Mouse (Mus musculus): Measurements from ENCODE around the gene Taar1. TPM values are rescaled to one million over a fixed set of nuclear protein-coding genes. Genes with fewer than 3 reads are reported as not detected.

The Taar1 gene
- polyA plus RNA-seq (2011; ENCODE audit: insufficient read length, low read depth, missing spikeins), result not detected in 2 replicates

DNA sequence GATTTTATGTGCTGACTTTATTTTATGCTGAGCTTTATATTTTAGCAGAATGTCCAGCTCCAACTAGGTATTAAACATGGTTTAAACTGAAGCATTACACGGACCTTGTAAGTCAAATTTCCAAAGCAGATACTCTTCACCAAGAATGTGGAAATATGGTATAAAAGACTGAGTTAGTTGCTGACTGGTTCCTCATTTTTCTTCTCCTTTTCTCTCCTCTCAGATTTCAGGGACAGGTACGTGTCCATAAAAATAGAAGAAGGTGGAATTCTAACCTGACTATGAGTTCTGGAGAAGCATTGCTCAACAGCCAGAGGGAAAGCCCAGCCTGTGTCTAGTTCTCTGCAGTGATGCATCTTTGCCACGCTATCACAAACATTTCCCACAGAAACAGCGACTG, at the start of gene Taar1:
Taar1 (plus strand) TSS at position 301 of the 400 bp plus-strand sequence.
- Histone ChIP-seq H3K27ac (ENCODE audit: insufficient read depth, low read length) (no peak within 1 kb of the TSS), H3K4me3 (ENCODE audit: insufficient read depth, low read length) (no peak within 1 kb of the TSS), H3K4me1 (ENCODE audit: control insufficient read depth, insufficient read depth, low read length) (no peaks in the 10 kb centered on the region)
- TF ChIP-seq CTCF (IDR thresholded peaks at IDR 0.05; ENCODE audit: borderline replicate concordance, insufficient read depth, low read length) (no peak), POLR2A (IDR thresholded peaks at IDR 0.05; ENCODE audit: low read depth, low read length) (no peak)

- TF ChIP-seq POLR2A (IDR thresholded peaks at IDR 0.05; ENCODE audit: low read depth, low read length), result no peak
- TF ChIP-seq CTCF (IDR thresholded peaks at IDR 0.05; ENCODE audit: borderline replicate concordance, insufficient read depth, low read length), result no peak
- Histone ChIP-seq H3K4me3 (ENCODE audit: insufficient read depth, low read length) (no peak overlapping the region), H3K4me1 (ENCODE audit: control insufficient read depth, insufficient read depth, low read length) (no peaks in the 10 kb centered on the region), H3K27ac (ENCODE audit: insufficient read depth, low read length) (no peak overlapping the region)
Observed at GRCm38 (mm10) chr10:23880695-23881094, 39.5 kb upstream of the Taar1 start.

- no peak overlapping the region for H3K4me3 ChIP-seq (ENCODE audit: insufficient read depth, low read length)
- H3K27ac ChIP-seq (ENCODE audit: insufficient read depth, low read length), result no peak overlapping the region
- H3K4me1 ChIP-seq (ENCODE audit: control insufficient read depth, insufficient read depth, low read length), result no peaks in the 10 kb centered on the region
- no peak for TF ChIP-seq POLR2A (IDR thresholded peaks at IDR 0.05; ENCODE audit: low read depth, low read length)
- no peak for TF ChIP-seq CTCF (IDR thresholded peaks at IDR 0.05; ENCODE audit: borderline replicate concordance, insufficient read depth, low read length)
Observed at GRCm38 (mm10) chr10:23884910-23885309, 35.2 kb upstream of the Taar1 start.

GRCm38 (mm10) chr10:23886060-23886459, 34.1 kb upstream of the Taar1 start:
- Histone ChIP-seq H3K4me1 (ENCODE audit: control insufficient read depth, insufficient read depth, low read length) (no peaks in the 10 kb centered on the region), H3K27ac (ENCODE audit: insufficient read depth, low read length) (no peak overlapping the region), H3K4me3 (ENCODE audit: insufficient read depth, low read length) (no peak overlapping the region)
- TF ChIP-seq POLR2A (IDR thresholded peaks at IDR 0.05; ENCODE audit: low read depth, low read length), result no peak
- no peak for TF ChIP-seq CTCF (IDR thresholded peaks at IDR 0.05; ENCODE audit: borderline replicate concordance, insufficient read depth, low read length)

DNA sequence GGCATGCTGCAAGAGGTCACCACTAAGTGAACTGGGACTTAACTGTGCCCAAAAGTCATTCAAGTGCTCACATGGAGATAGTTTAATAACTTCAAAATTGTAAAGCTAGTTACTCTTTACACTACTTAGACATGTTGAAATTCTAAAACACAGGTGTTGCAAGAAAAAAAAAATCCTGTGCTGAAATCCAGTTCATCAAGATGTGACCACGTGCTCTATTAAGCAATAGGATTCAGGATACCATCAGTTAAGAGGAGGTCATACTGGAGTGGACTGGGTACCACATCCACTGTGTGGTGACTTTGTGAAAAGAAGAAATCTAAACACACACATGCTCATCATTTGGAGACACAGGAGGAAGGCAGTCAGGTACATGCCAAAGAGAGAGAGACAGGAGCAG, 27.2 kb upstream of the Taar1 start:
- Histone ChIP-seq H3K27ac (ENCODE audit: insufficient read depth, low read length) (no peak overlapping the region), H3K4me3 (ENCODE audit: insufficient read depth, low read length) (no peak overlapping the region), H3K4me1 (ENCODE audit: control insufficient read depth, insufficient read depth, low read length) (no peaks in the 10 kb centered on the region)
- TF ChIP-seq POLR2A (IDR thresholded peaks at IDR 0.05; ENCODE audit: low read depth, low read length), result no peak
- no peak for TF ChIP-seq CTCF (IDR thresholded peaks at IDR 0.05; ENCODE audit: borderline replicate concordance, insufficient read depth, low read length)

DNA sequence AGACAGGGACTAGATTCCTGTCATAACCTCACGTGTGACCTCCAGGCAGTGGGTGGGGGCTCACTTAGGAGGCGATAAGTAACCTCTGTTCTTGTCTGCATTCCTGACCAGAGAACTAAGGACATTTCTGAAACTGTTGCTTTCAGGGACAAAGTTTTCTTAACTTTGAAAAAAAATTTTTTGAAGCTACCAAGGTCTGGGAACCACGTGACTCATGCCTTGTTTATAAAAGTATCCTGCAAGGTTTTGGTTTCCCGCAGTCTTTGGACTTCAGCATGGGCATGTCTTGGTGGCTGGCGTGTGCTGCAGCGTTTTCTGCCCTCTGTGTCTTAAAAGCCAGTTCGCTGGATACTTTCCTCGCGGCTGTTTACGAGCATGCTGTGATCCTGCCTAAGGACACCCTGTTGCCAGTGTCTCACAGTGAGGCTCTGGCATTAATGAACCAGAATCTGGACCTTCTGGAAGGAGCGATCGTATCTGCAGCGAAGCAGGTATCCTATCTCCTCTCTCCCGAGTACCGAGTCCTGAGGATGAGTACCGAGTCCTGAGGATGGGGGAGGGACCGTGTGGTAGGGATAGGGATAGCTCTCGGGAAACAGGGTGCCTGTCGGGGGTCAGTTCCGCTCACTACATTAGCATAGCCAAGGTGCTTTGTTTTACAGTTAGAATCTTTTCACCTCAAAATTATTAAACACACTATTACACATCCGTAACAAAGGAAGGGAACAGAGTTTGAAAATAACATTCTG, 25.4 kb upstream of the Taar1 start, which contains the start of gene Vnn1:
Vnn1 (plus strand) TSS at position 88 of the 749 bp plus-strand sequence.
- Histone ChIP-seq H3K27ac (ENCODE audit: insufficient read depth, low read length) (no peak within 1 kb of the TSS), H3K4me1 (ENCODE audit: control insufficient read depth, insufficient read depth, low read length) (no peaks in the 10 kb centered on the region), H3K4me3 (ENCODE audit: insufficient read depth, low read length) (peak within 1 kb of the TSS; percentile 4; the same call in 1 of the 2 replicates)
- TF ChIP-seq POLR2A (IDR thresholded peaks at IDR 0.05; ENCODE audit: low read depth, low read length) (0 out of 2 replicates have a peak, but pooled peaks have one; percentile 22), CTCF (IDR thresholded peaks at IDR 0.05; ENCODE audit: borderline replicate concordance, insufficient read depth, low read length) (no peak)

GRCm38 (mm10) chr10:23895376-23895775, 24.8 kb upstream of the Taar1 start:
- H3K4me1 ChIP-seq (ENCODE audit: control insufficient read depth, insufficient read depth, low read length), result no peaks in the 10 kb centered on the region
- H3K4me3 ChIP-seq (ENCODE audit: insufficient read depth, low read length), result no peak overlapping the region
- no peak for TF ChIP-seq CTCF (IDR thresholded peaks at IDR 0.05; ENCODE audit: borderline replicate concordance, insufficient read depth, low read length)
- no peak for TF ChIP-seq POLR2A (IDR thresholded peaks at IDR 0.05; ENCODE audit: low read depth, low read length)
- no peak overlapping the region for H3K27ac ChIP-seq (ENCODE audit: insufficient read depth, low read length)

DNA sequence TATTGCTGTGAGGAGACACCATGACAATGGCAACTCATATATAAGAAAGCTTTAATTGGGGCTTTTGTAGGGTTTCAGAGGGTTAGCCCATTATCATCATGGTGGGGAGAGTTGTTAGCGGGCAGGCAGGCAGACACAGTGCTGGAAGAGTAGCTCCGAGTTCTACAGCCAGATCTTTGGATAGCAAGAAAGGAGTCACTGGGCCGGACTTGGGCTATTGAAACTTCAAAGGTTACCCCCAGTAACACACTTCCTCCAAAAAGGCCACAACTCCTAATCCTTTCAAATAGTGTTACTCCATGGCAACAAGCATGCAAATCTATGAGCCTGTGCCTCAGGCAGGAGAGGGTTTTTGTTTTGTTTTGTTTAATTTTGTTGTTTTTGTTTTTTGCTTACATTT, 19.0 kb upstream of the Taar1 start:
- Histone ChIP-seq H3K27ac (ENCODE audit: insufficient read depth, low read length) (no peak overlapping the region), H3K4me1 (ENCODE audit: control insufficient read depth, insufficient read depth, low read length) (no peaks in the 10 kb centered on the region), H3K4me3 (ENCODE audit: insufficient read depth, low read length) (no peak overlapping the region)
- TF ChIP-seq CTCF (IDR thresholded peaks at IDR 0.05; ENCODE audit: borderline replicate concordance, insufficient read depth, low read length) (no peak), POLR2A (IDR thresholded peaks at IDR 0.05; ENCODE audit: low read depth, low read length) (no peak)

DNA sequence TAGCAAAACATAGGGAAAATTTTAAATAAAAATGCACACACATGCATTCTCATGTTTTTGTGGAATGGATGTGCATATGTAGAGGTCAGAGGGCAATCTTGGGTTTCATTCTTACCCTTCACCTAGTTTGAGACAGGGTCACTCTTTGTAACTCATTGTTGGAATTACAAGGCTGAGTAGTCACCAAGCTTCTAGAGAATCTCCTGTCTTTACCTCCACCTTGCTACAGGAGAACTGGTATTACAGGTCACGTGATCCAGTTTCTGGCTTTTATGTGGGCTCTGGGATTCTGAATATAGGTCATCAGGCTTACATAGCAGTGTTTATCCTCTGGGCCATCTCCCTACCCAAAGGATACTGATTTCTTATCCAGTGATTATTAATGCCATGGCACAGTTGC, 14.5 kb upstream of the Taar1 start:
- no peak overlapping the region for H3K4me3 ChIP-seq (ENCODE audit: insufficient read depth, low read length)
- TF ChIP-seq CTCF (IDR thresholded peaks at IDR 0.05; ENCODE audit: borderline replicate concordance, insufficient read depth, low read length), result no peak
- no peak for TF ChIP-seq POLR2A (IDR thresholded peaks at IDR 0.05; ENCODE audit: low read depth, low read length)
- no peaks in the 10 kb centered on the region for H3K4me1 ChIP-seq (ENCODE audit: control insufficient read depth, insufficient read depth, low read length)
- H3K27ac ChIP-seq (ENCODE audit: insufficient read depth, low read length), result no peak overlapping the region

DNA sequence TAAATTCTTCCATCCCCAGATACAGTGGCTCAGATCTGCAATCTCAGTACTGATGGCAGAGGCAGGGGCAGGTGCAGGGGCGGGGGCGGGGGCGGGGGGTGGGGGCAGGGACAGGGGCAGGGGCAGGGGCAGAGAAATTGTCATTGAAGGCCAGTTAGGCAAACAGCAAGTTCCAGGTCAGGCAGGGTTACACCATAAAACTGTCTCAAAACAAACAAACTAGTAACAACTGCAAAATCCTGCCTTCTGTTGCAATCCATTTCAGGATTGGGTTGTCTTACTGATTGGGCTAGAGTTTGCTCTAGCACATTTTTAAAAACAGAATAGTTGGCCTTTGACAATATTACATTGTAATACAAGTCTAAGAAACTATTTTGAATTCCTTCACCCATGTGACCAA, 2.3 kb downstream of the Taar1 start:
- no peak overlapping the region for H3K27ac ChIP-seq (ENCODE audit: insufficient read depth, low read length)

More for the DNA sequence above, 2.3 kb downstream of the Taar1 start:
- no peak for TF ChIP-seq POLR2A (IDR thresholded peaks at IDR 0.05; ENCODE audit: low read depth, low read length)
- TF ChIP-seq CTCF (IDR thresholded peaks at IDR 0.05; ENCODE audit: borderline replicate concordance, insufficient read depth, low read length), result no peak
- Histone ChIP-seq H3K4me1 (ENCODE audit: control insufficient read depth, insufficient read depth, low read length) (no peaks in the 10 kb centered on the region), H3K4me3 (ENCODE audit: insufficient read depth, low read length) (no peak overlapping the region)

Data from embryonic fibroblast, embryonic 13.5 days (primary cell).